Mouse (Mus musculus): ENCODE measurements around the gene Tmem98.

DNA sequence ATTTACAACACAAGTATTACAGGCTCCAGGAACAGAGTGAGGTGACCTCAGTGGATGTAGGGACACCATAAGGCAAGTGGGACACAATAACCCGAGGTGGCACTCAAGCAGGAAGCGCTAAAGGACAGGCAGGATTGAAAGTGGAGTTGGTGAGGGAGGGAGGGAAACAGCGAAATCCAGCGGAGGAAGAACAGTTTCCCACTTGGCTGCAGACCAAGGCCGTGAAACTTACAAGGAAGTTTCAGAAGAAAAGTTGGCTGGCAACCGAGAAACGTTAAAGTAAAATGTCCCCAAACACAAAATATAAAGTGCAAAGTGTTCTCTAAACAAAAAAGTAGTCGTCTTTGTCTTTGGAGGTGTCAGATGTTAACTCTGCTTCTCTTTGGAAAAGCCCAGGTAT, 14.5 kb upstream of the Tmem98 start:
- no peak for TF ChIP-seq POLR2A (IDR thresholded peaks at IDR 0.05; ENCODE audit: control insufficient read depth, extremely low read depth, insufficient read depth, low read length, poor library complexity)
- no peak for TF ChIP-seq CTCF (IDR thresholded peaks at IDR 0.05; ENCODE audit: borderline replicate concordance, control insufficient read depth, extremely low read depth, insufficient read depth, low read length, poor library complexity)
